Mouse (Mus musculus) retina, postnatal 7 days (tissue): ENCODE data around the gene Exoc2.

Source experiments
- DNase-seq: peaks from one replicate; pipeline ENCODE4 v3.0.0-alpha.2; 2012; ENCODE audit warnings: low read depth, low spot score

The Exoc2 gene

DNA sequence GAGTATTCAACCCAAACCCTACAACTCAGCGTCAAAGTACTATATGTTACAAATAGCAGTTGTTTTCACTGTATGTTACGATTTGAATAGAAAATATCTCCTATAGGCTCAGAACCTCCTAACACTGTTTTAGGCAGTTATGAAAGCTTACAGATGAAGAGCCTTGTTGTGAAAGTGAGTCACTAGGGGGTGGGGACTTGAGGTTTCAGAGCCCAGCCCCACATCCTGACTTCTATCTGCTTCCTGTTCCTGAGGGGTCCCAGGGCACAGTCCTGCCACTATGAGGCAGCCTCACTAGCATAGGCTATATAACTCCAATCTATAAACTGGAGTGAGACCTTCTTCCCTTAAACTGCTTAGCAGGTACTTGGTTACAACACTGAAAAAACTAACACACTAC, 1.8 kb downstream of the Exoc2 start:
- DNase-seq, result no peak

DNA sequence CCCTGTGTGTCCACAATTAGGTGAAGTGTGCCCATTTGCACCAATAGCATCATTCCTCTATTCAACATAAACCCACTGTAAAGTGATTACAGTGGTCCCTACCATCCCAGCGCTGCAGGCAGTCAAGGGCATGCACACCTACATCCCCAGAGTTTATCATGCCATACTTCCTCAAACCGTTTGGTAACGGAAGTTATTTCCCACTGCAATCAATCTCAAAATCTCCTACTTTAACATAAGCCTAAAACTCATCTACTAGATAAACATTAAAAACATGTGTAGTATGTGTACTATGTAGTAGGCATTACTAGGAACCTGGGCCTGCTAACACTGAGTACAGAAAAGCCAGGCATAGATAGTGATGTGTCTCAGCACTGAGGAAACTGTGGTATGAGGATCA, 2.8 kb downstream of the Exoc2 start:
- no peak for DNase-seq

DNA sequence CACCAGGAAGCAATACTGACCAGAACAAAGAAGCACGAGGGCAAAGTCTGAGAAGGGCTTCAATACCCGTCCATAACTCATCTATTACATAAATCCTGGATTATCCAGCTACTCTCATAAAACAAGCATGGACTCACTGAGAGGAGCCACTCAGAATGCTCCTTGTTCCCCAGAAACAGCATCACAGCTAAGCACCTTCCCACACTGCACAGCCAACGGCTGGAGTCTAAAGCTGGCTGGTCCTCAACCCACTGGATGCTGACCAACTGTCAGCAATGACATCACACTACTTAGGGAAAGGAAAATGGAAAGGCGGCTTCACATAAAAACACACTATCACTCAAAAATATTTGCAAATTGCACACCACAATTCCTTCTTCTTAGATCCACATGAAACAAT, 5.6 kb downstream of the Exoc2 start:
- no peak for DNase-seq

DNA sequence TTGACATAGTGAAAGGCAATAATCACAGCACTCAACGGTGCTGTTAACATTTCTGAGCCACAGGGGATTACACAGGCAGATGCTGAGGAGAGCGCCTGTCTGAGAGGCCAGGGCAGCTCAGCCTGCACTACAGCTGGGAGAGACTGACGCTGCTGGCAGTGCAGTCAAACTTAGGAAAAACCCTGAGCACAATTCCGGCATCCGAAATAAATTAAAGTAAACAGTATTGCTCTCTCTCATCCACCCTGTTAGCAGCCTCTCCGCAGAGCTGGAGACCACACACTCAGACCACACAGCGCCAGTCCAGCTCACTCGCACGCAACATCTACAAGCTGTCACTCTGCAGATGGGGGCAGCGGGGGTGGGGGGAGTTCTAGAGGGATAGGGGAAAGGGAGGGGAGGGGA, 7.4 kb downstream of the Exoc2 start:
- DNase-seq, result no peak

DNA sequence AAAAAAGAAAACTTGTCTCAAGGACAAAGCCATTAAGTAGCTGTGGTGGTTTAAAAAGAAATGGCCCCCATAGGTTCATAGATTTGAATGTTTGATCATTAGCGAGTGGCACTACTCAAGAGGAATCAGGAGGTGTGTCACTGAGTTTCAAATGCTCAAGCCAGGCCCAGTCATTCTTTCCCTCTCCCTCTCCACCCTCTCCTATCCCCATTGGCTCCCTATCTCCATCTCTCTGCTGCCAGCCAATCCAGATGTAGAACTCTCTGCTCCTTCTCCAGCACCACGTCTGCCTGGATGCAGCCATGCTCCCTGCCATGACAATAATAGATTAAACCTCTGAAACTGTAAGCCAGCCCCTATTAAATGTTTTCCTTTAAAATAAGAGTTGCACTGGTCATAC, 12.0 kb downstream of the Exoc2 start:
- DNase-seq, result no peak

DNA sequence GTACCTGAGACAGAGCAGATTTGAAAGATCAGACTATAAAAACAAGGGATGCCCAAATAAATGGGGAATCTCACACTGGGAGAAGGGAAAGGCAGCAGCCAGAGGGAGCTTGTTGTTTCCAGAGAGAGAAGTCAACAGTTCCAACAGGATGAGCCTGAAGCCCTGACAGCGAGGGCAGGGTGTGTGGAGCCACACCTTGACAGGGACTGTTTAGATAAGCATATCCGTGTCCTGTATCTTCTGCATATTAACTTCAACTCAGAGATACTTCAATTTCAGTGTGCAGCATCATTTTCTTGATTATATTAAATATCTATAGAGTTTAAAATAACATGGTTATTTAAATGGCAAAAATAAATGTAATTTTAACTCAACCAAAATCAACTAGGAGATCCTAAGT, 13.2 kb downstream of the Exoc2 start:
- DNase-seq, result no peak

DNA sequence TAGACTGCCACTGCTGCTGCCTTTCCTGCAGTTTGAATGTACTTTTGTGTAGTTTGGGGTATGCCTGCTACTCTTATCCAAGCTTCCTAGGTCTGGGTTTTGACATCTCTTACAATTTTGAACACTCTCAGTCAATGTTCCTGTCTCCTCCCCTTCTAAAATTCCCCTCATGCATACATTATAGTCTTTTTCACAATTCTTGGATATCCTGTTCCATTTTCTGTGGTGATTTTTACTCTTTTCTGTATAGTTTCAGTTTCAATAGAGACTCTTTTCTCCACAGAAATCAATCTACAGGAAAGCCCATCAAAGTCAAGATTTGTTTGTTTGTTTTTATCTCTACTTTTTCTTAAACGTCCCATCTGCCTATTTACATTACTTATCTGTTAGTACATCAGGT, 20.3 kb downstream of the Exoc2 start:
- DNase-seq, result no peak

DNA sequence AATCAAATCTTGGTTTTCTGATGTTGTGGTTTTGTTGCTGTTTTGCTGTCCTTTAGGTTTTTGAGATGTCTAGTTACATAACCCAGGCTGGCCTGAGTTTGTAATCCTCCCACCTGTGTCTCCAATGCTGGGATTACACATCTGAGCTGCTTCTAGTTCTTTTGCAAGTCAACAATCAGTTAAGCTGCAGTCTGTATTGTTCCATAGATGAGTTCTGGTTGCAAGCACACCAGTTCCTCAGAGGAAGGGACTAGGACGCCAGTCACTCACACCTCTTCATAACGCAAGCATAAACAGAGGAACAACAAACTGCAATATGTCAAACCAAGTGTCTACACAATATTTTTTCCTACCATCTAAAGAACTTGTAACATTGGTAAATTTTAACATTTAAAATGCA, 21.8 kb downstream of the Exoc2 start:
- no peak for DNase-seq

DNA sequence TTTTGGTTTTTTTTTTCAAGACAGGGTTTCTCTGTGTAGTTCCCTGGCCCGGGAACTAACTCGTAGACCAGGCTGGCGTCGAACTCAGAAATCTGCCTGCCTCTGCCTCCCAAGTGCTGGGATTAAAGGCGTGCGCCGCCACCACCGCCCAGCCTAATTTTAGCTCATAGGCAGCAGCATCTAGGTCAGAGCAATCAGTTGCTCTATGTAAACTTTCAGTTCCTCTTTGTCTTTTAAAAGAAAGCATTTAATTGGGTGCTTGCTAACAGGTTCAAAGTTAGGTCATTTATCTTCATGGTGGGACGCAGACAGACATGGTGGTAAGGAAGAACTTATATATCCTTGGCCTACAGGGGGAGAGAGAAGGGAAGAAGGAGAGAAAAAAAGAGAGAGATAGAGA, 24.7 kb downstream of the Exoc2 start:
- DNase-seq, result no peak

DNA sequence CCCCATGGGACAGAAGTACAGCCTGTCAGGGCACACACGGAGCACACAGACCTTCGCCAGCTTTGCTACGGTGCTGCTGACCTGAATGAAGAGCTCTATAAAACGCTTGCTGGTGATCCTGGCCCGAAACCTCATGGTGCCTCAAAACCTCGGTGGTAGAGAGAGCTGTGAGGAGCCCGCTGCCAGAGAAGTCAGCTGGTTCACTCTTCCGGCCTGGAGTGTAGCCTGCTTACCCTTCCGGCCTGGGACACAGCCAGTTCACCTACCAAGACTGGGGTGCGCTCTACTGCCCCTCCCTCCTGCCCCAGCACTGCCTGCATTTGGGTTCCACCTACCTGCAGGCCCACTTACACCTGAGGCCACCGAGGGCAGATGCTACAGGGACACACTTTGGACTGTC, 26.4 kb downstream of the Exoc2 start, which contains the start of gene Hus1b:
Gene Hus1b (minus strand): TSS at position 220 of the 400 bp plus-strand sequence.
- DNase-seq, result no peak

DNA sequence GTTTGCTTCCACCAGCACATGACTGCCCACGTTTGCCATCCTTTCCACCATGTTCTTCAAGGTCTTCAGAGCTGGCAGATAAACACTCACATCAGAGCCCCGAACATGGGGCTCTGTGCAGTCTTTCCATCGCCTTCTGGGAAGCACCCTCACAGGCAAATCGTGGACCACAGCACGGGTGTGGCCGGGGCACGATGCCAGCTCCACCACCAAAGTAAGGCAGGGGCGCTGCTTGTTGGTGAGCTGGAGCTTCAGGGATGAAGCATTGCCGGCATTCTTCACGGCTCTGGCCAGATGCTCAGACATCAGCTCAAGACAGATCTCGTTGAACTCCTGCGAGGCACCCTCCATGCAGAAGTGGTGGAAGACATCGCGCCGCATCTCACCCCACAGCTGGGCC, 26.8 kb downstream of the Exoc2 start:
- DNase-seq, result no peak

DNA sequence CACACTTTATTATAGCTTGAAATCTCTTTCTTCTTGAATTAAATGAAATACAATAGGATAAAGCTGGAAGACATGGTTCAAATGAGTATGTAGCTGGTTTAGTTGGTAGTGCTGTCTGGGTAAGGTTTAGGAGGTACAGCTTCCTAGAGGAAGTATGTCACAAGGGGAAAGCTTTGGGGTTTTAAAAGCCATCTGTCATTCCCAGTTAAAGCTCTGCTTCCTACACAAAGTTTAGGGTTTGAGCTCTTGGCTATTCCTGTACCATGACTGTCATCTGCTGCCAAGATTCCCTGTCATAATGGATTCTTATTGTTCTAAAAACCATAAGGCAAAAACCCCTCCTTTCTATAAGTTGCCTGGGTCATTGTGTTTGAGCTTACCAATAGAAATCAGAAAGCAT, 28.1 kb downstream of the Exoc2 start:
- no peak for DNase-seq

DNA sequence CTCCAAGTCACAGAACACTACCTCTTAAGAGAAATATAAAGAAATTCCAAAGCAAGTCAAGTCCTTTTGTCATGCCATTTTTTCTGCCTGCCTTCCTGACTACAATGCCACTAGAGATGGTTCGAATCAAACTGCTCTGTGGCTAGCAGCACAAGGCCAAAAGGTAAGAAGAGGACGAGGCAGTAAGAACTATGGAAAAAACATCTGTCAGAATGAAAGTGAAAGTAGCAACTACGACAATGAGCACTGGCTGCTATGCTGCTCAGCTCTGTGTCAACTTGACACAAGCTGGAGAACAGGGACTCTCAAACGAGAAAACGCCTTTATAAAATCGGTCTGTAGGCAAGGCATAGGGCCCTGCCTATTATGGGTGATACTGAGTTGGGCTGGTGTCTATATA, 40.9 kb downstream of the Exoc2 start:
- no peak for DNase-seq

DNA sequence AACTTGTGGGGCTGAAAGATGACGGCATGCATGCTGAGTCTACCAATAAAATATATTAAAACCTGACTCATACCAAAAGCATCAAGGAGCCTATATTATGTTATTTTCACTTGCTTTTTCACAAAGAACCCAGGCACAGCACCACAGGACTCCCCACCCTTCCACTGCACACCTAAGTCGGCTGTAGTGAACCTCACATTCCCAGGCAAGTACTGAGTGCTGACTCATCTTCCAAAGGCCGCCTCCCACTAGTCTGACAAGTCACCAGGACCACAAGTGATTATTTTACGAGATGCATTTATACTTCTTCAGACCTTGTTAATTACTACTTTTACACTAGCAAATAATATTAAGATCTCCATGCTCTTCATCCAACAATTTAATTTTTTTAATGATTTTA, 42.3 kb downstream of the Exoc2 start:
- no peak for DNase-seq

DNA sequence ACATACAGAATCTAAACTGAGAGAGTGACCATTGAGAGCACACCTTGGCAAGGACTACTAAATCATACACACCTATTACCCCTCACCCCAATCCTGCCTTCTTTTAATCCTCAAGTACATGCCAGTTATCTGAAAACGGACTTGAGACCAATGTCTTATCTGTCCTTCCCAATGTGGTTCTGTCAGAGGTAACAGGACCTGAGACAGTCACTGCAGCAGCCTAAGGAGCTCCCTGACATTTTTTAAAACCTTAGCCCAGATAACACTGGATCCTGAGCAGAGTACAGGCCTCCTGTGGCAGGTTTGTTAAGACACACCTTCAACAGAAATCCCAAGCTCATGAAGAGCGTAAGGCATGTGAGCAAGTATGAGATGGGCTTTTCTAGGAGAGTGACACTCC, 44.8 kb downstream of the Exoc2 start:
- DNase-seq, result no peak

DNA sequence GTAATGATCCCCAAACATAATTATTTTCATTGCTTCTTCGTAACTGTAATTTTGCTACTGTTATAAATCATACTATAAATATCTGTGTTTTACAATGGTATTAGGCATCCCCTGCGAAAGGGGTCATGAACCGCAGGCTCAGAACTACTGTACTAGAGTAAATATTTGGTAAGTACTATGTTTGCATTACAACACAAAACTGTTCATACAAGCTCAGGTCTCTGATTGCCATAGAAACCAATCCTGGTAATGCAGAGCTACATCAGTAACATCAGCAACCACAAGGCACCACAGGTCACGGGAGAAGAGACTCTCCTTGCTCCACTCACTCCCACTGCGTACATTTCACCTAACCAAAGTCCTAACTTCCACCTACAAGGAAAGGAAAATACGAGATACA, 49.6 kb downstream of the Exoc2 start:
- DNase-seq, result no peak

DNA sequence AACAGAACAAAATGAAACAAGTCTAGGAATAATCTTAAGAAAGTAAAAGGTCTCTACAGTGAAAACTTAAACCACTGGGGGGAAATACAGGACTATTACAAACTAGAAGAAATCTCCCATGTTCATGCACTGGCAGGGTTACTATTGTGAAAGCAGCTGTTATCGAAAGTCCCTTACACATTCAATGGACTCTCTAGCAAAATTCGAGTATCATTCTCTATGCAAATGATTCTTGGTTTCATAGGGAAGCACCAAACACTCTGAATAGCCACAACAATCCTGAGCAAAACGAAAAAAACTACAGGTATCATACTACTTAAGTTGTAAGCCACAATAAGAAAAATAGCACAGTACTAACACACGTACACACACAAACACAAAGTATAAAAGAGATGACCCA, 52.0 kb downstream of the Exoc2 start:
- no peak for DNase-seq

DNA sequence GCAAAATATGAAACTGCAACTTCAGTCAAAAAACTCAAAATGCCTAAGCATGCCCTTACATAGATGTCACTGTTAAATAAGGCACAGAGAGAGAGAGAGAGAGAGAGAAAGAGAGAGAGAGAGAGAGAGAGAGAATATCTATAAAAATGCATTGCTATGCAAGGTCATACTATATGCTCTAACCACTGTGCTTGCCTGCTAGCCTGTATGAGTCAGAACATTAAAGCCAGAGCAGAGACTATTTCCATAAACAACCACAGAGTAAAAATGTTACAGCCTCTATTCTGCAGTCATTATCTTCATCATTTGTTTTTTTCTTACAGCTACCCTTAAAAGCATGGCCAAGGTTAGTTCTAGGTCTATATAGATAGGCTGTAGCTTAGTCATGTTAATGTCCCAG, 60.1 kb downstream of the Exoc2 start:
- DNase-seq, result no peak

DNA sequence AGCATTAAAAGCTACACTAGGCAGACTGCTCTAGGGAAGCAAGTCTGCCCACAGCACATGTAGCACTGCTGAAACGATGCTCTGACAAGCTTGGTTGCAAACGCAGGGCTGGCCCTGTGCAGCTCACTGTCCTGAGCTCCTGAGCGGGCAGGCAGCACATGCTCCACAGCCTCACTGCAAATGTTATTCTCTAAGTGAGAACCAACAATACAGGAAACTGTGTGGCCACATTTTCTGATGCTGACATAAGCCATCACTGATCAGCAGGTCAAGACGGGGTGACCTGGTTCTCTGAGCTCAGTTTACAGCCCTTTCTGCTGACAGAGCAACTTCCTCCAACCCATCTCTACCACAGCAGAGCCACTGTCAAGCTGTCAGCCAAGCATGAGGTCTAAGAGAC, 60.9 kb downstream of the Exoc2 start:
- DNase-seq, result no peak

DNA sequence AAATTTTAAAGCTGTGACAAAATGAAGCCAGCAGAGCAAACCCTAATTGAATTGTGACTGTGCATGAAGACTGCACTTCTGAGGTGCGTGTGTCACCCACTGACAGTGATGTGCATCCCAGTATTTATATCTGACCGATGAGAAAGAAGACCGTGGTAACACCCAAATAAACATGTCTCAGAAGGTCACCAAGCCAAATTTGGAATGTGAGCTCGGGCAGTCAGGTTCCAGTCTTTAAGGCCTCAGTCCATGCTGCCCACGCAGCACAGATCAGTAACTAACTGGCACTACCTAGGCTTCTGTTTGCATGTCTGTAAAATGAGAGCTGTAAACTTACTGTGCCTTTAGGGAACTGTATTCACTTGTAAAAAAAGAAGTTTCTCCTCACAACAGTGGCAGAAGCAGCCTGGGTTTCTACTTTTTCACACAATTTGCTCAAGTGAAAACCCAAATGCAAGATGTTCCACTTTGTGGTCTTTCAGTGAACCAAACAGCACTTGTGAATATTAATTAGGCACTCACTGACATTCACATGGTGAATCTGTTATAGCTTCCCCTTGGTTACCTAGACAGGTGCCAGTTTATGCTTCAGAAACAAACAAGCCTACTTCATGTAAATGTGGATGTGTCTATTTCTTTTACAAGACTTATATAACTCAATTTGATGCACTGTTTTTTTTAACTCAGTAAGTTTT, 61.8 kb downstream of the Exoc2 start:
- DNase-seq, result no peak

DNA sequence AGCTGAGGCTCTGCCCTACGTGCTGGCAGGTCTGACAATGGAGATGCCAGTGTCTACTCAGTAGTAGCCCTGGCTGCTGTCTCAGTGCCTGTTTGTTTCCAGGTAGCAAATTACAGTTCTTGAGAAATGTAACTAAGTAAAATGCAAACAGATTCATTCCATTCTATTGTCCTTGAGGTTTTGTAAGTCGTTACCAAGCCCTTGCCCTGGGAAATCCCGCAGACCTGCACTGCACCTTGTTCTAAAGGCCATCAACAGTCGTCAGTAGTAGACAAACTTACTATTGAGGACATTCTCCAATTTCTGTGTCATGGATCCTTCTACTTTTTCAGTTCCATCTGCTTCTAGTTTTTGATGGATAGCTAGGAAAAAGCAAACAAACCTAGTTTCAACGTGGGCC, 63.0 kb downstream of the Exoc2 start:
- DNase-seq, result no peak

DNA sequence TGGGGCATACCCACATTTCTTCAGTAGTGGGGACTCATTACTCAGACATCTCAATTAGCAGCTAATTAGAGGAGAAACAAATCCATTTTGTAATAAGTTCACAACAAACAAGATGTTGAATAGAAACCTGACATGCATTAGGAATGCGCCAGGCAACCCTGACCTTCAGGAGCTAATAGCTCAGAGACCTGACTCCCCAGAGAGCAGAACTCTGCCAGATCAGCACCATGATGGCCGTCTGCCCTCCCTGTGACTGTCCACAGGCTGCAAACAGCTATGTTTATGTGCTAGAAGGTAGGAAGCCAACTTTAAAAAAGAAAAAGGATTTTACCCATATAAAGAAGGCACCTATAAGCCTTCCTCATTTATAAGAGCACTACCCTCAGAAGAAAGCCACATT, 71.6 kb downstream of the Exoc2 start:
- no peak for DNase-seq

DNA sequence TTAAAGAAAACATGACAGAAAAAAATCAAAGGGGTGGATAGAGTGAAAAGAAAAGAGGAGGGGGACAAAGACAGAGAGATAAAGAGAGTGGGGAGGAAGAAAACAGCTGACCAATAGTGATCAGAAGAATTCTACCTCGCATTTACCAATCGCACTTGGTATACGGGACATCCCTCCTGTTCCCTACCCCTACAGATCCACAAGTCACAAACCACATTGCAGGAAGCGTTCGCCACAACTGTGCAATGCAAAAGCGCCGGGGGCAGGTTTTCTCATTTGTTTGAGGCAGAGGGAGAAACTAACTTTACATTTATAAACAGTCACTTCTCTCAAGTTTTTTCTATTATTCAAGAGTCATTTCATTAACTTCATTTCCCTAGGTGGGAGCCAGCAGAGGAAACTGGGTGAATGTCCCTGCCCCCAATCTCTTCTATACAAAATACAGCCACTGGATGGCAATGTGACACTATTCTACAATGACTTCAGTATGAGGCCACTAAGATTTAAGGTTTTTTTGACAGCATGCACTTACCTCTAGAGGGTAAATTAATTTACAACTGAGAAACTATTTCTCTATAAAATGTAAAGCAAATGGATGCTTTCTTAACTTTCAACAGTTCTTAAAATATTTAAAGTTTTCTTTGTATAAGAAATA, 72.4 kb downstream of the Exoc2 start:
- DNase-seq, result no peak
